Mouse (Mus musculus) lung, postnatal 25 days (tissue): ENCODE measurements at regions not wholly inside any gene's neighbourhood (a gene's known extent, or its start where the extent isn't known, plus 50 kb on each side); places are given as distances from the start of the nearest gene placed in this dataset.

ENCODE experiments used
- DNase-seq: peaks from one replicate; pipeline ENCODE4 v3.0.0; 2022; ENCODE audit warnings: low spot score

GRCm38 (mm10) chr5:50125676-50126075, 66.9 kb upstream of the Adgra3 start:
- DNase-seq, result no peak

GRCm38 (mm10) chr5:50122829-50123241, 64.0 kb upstream of the Adgra3 start:
- DNase-seq, result no peak

DNA sequence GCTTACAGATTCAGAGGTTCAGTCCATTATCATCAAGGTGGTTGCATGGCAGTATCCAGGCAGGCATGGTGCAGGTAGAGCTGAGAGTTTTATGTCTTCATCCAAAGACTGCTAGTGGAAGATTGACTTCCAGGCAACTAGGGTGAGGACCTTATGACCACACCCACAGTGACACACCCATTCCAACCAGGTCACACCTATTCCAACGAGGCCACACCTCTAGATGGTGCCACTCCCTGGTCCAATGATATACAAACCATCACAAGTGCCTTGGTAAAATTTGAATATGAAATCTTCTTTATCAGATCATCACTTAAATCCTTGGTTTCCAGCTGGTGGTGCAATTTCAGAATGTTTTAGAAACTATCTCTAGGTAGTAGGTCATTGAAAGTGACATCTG, 61.1 kb upstream of the Adgra3 start:
- no peak for DNase-seq
